Mouse (Mus musculus) liver, adult 2 months (tissue): ENCODE results near the gene Pgam5.

ENCODE experiments used
- CTCF ChIP-seq: fragments of 200-500 bp; IDR thresholded peaks from 2 replicates; pipeline ENCODE4 v1.5.1; 2011; ENCODE audit warnings: low read depth, low read length, control low read depth
- POLR2A ChIP-seq: fragments of 200-500 bp; IDR thresholded peaks from 2 replicates; pipeline ENCODE4 v1.6.1; 2011; ENCODE audit warnings: low read length, control low read depth; ENCODE audit not compliant: insufficient read depth; ENCODE audit errors: extremely low read depth

DNA sequence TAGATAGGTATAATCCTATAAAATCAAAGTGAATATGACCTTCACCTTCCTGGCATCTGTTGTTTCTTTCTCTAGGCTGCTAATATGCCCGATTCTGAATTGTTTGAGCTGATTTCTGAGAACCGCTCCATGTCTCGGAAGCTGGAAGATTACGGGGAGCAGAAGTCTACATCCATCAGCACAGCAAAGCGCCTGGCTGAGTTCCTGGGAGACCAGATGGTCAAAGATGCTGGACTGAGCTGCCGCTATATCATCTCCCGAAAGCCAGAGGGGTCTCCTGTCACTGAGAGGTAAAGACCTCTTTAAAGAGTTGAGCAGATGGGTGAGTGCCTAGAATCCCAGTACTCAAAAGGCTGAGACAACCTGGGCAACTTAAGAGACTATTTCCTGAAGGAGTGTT lies 39.1 kb upstream of the Pgam5 start:
- no peak for TF ChIP-seq CTCF
- no peak for TF ChIP-seq POLR2A
